Mouse (Mus musculus): ENCODE results near the gene Tlr11. TPM values are rescaled to one million over a fixed set of nuclear protein-coding genes. Genes with fewer than 3 reads are reported as not detected.

Tlr11 gene
- polyA plus RNA-seq, 1 experiment from 2014 or later, result 0.10 TPM

Other genes starting within 250 kb of the Tlr11 start
- not detected in 2 replicates for gene Olfr727, start 234.7 kb upstream of the Tlr11 start, polyA plus RNA-seq (2015; fragmentation: Nextera tagmentation; extraction: Ambion mirVana)
- not detected in 2 replicates for gene Olfr728, start 215.2 kb upstream of the Tlr11 start, polyA plus RNA-seq (2015; fragmentation: Nextera tagmentation; extraction: Ambion mirVana)
- gene Olfr729, start 205.0 kb upstream of the Tlr11 start, polyA plus RNA-seq (2015; fragmentation: Nextera tagmentation; extraction: Ambion mirVana), result not detected in 2 replicates
- gene Olfr730, start 169.7 kb upstream of the Tlr11 start, polyA plus RNA-seq (2015; fragmentation: Nextera tagmentation; extraction: Ambion mirVana), result not detected in 2 replicates
- not detected in 2 replicates for gene Olfr731, start 116.0 kb upstream of the Tlr11 start, polyA plus RNA-seq (2015; fragmentation: Nextera tagmentation; extraction: Ambion mirVana)
- gene Olfr732, start 73.7 kb upstream of the Tlr11 start, polyA plus RNA-seq (2015; fragmentation: Nextera tagmentation; extraction: Ambion mirVana), result not detected in 2 replicates
- not detected in 2 replicates for gene Olfr733, start 56.4 kb upstream of the Tlr11 start, polyA plus RNA-seq (2015; fragmentation: Nextera tagmentation; extraction: Ambion mirVana)
- gene Olfr734, start 31.2 kb upstream of the Tlr11 start, polyA plus RNA-seq (2015; fragmentation: Nextera tagmentation; extraction: Ambion mirVana), result not detected in 2 replicates
- gene Olfr735, start 9.0 kb upstream of the Tlr11 start, polyA plus RNA-seq (2015; fragmentation: Nextera tagmentation; extraction: Ambion mirVana), result not detected in 2 replicates
- not detected in 2 replicates for gene Olfr736, start 23.2 kb downstream of the Tlr11 start, polyA plus RNA-seq (2015; fragmentation: Nextera tagmentation; extraction: Ambion mirVana)
- not detected in 2 replicates for gene Olfr738, start 49.7 kb downstream of the Tlr11 start, polyA plus RNA-seq (2015; fragmentation: Nextera tagmentation; extraction: Ambion mirVana)
- gene Olfr739, start 60.7 kb downstream of the Tlr11 start, polyA plus RNA-seq (2015; fragmentation: Nextera tagmentation; extraction: Ambion mirVana), result not detected in 2 replicates
- not detected in 2 replicates for gene Olfr740, start 87.6 kb downstream of the Tlr11 start, polyA plus RNA-seq (2015; fragmentation: Nextera tagmentation; extraction: Ambion mirVana)
- not detected in 2 replicates for gene Olfr741, start 114.8 kb downstream of the Tlr11 start, polyA plus RNA-seq (2015; fragmentation: Nextera tagmentation; extraction: Ambion mirVana)
- gene Olfr742, start 145.7 kb downstream of the Tlr11 start, polyA plus RNA-seq (2015; fragmentation: Nextera tagmentation; extraction: Ambion mirVana), result not detected in 2 replicates
- gene Olfr743, start 163.9 kb downstream of the Tlr11 start, polyA plus RNA-seq (2015; fragmentation: Nextera tagmentation; extraction: Ambion mirVana), result not detected in 2 replicates

Data from intestine, embryonic 16.5 days (tissue).